Mouse (Mus musculus) spleen, adult 2 months (tissue): ENCODE measurements around the gene Tenm2.

ENCODE experiments used
- CTCF ChIP-seq: fragments of 200-500 bp; IDR thresholded peaks from 2 replicates; pipeline ENCODE4 v1.5.1; 2011; ENCODE audit warnings: mild to moderate bottlenecking, inconsistent platforms; ENCODE audit not compliant: insufficient read depth, insufficient read length, insufficient replicate concordance; ENCODE audit errors: extremely low read depth
- POLR2A ChIP-seq: fragments of 200-500 bp; IDR thresholded peaks from 2 replicates; pipeline ENCODE4 v1.6.1; 2011; ENCODE audit warnings: low read depth, low read length, inconsistent platforms

- no peak for TF ChIP-seq CTCF
- no peak for TF ChIP-seq POLR2A
Measured at GRCm38 (mm10) chr11:35977796-35978195, 1258.0 kb downstream of the Tenm2 start.
